Mouse (Mus musculus) spleen, embryonic (tissue): ENCODE data around the gene Cerk.
"Not testable (repeated sequence)": the region's sequence is repeated elsewhere in the genome, so short reads cannot be mapped to it uniquely, and the experiment has no call there.

Experiments used
- CTCF ChIA-PET: fragments of 350-600 bp; sonication (Branson Sonifier 250); formaldehyde crosslinking; loops from one replicate; lab custom pipeline; 2022; lab: Charles Lee

Cerk gene

DNA sequence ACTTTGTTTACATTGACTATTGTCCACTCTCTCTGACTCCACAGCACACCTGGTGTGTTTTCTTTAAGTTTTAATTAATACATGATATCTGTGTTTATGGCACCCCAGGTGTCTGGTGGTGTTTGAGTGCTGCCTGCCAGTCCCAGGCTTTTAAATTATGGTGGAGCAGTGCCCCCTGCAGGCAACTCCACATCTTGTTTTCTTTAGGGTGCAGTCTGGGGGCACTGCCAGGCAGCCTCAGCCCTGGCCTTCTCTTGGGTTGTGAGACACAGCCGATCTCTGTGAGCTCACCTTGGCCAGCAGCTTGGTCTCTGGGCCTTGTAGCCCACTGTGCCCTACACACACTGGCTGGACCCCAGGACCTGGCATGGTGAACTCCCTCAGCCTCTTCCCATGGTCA, 61.6 kb downstream of the Cerk start:
- CTCF ChIA-PET: no interaction called here

DNA sequence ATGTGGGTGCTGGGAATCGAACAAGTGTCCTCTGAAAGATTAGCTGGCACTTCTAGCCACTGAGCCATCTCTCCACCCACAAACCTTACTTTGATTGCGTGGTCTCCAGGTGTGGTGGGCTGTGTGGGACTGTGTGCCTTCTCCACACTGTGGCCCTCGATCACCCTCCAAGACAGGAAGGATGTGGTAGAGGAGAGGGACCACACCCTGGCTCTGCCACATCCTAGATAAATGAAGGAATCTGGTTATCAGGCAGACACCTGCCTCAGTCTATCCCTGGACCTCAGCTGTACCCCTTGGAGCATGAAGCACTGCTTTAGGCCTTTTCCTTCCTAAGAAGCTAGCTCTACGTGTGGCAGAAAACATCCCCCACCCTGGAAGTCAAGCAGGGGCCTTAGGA, 62.5 kb downstream of the Cerk start:
- CTCF ChIA-PET: interaction anchor here (1.4 kb wide), 1 partner anchor 9 kb away, joined by 3 read pairs; no protein-coding TSS in a partner anchor

DNA sequence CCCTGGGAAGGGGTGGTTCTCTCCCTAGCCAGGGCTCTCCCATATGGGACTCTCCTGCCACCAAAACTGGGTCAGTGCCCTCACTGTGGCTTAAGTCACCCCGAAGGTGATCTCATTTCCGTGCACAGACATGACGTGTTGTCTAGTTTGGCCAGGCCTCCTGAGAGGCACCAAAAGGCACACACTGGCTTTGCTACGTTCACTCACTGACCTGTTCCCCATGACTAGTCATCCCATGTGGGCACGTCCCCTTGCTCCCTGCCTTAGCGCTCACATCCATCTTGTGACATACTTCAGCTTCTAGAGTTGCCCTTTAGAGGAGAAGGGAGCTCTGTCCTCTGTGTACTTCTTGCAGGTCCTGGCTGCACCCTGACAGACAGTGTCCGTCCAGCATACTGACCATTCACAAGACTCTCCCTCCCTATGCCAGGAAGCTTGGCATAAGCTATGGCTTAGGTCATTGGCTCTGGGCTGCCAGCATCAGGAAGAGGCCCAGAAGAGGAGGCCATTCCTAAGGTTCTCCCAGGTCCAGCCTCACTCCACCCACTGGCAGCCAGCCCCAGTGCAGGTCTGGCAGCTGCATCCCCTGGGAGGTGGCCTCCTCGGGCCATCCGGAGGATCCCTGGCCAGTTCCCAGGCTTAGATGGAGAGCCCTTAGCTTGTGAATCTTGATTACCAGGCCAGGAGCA, 63.5 kb downstream of the Cerk start:
- CTCF ChIA-PET: interaction anchor here (0.5 to 1.4 kb wide), 2 partner anchors 8 to 55 kb away, joined by 3 to 12 read pairs; no protein-coding TSS in a partner anchor

DNA sequence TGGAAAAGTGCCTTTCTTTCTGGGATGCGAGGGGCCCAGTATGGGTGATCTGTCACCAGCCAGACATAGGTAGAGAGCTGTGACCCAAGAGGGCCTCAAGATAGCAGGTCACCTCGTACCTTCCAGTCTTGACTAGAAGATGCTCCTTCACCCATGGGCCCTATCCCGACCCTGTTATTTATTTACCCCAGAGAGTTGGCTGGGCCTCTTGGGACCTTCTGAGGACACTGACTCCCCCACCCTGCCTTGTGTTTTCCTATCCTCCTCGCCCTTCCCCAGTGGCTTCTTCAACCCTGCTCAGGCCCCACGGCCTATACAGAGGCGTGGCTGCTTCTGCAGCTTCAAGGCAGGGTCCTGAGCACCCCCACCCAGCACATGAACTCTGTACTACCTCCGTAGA, 66.8 kb downstream of the Cerk start:
- CTCF ChIA-PET: interaction anchor here (1.0 kb wide), 1 partner anchor 68 kb away, joined by 3 read pairs; no protein-coding TSS in a partner anchor

DNA sequence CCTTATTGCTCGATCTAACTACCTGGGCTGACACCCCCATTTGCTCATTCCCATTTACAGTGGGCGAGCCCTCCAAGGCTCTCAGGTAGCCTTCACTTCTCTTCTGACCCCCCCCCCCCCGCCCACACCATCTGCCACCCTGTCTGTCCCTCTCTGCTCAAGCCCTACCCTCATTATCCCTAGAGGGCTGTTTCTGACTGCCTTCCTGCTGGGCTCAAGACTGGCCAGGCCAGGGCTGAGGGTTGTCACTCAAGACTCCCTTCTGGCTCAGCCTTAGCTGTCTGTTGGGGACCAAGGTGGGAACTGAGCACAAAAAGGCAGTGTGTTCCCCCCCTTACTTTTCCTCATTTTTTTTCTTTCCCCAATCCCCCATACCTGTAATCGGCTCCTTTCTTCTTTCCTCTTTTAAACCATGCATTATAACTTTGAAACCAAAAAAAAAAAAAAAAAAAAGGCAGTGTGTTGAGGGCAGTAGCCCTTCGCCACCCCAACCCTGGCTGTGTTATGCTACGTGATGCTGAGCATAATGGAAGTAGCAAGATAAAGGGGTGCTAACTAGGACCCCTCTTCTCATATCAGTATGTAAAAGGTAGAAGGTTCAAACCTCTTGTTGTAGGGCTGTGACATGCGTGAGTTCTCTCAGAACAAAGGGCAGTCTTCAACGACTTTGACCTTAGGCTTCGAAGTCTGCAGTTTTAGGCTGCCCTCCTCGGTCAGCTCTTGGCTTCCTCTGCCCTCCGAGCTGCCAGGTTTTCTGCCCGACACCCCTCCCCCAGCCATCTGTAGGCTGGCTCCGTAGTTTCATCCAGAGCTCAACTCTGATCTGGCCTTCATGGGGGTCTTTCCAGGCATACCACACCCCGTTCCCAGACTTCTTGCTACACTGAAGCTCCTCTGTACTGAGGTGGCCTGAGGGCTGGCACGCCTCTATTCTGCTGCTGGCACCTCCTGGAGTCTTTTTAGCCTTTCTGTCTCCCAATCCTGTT, 68.5 kb downstream of the Cerk start:
- CTCF ChIA-PET: interaction anchor here (0.5 to 1.1 kb wide), 3 partner anchors 8 to 119 kb away, joined by 3 to 14 read pairs (median 3); no protein-coding TSS in a partner anchor

DNA sequence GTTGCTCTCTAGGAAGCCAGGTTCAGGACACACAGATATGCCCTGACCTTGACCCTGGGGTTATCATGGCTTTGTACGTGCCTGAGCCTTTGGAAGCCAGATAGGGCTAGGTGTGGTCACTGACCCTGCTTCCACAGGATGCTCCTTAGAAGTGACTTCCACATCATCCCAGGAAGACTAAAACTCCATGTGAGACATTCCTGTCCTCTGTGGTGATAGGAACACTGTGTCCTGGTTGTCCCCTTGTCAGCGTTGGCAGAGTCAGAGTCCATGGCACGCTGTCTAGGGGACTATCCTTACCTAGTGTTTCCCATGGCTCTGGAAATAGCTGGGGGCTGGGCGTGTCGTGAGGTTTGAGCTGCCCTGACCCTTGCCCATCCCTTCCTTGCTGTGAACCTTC, 69.5 kb downstream of the Cerk start:
- CTCF ChIA-PET: interaction anchor here (0.9 kb wide), 1 partner anchor 55 kb away, joined by 3 read pairs; no protein-coding TSS in a partner anchor

DNA sequence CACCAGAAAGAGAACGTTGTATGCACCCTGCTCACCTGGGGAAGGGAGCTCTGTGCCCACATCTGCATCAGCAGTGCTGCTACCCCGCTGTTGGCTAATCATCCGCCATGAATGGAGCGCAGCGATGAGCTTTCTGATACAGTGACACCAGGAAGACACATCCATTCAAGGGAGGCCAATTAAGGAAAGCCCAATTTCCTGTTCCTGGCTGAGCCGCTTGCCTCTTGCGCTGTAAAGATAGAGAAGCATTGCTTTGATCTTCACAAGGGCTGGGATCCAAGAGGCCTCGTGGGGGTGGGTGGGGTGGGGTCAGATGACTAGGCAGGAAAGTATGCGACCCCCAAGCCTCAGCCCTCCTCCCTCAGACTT, 72.6 kb downstream of the Cerk start:
- CTCF ChIA-PET: interaction anchor here (0.6 kb wide), 1 partner anchor 63 kb away, joined by 3 read pairs; no protein-coding TSS in a partner anchor

DNA sequence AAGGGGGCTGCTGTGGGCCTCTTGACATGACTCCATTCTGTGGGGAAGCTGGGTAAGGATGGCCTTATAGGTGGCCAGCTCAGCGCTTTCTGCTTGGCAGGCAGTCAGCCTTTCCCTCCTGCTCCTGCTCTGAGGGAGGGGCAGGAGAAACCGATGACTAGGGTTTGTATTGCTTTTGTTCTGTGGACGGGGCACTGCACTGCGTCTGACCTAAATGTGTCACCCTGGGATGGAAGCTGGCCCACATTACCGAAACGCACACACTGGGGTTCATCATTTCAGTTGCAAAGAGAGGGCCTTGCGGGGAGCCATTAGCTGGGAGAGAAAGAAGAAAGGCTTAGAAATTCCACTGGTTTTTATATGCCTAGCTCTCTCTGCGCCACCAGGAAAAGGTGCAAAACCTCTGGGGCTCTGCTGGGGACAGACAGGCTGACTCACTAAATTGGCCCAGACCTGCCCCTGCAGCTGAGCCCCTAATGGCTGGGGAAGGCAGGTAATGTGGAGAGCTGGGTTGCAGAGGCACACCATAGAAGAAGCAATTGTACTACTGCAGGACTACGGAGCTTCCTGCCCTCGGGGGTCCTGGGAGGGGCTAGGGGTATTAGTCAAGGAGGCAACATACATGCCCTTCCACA, 73.1 kb downstream of the Cerk start:
- CTCF ChIA-PET: no interaction called here

DNA sequence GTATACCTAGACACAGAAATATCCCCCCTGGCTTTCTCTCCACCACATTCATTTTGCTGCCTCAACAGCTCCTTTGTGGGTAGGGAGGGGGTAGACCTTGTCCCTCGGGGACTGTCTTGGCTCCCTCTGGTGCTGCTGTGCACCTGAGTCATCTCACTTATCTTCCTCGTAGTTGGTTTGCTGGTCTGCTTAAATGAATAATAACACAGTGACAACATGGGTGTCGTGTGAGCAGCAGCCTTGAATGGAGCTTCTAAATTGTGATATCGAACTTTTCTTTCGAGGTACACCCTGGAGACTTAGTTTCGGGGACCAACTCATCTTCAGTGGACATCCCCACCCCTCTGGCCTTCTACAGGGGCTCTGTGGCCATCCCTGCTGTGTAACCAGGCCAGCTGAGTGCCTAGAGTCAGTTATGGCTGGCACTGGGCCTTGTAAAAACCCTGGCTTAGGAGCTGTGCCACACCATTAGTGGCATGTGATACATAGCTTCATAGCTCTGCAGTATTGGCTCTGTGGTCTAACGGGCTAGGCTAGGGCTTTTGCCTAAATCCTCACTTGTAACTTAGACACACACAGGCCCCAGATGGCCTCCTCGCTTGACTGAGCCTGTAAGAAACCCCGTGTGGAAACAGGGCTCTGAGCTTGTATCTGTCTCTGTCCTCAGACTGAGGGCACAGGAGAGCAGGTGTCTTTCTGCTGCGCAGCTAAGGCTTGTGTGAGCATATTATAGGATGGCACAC, 75.4 kb downstream of the Cerk start:
- CTCF ChIA-PET: no interaction called here

DNA sequence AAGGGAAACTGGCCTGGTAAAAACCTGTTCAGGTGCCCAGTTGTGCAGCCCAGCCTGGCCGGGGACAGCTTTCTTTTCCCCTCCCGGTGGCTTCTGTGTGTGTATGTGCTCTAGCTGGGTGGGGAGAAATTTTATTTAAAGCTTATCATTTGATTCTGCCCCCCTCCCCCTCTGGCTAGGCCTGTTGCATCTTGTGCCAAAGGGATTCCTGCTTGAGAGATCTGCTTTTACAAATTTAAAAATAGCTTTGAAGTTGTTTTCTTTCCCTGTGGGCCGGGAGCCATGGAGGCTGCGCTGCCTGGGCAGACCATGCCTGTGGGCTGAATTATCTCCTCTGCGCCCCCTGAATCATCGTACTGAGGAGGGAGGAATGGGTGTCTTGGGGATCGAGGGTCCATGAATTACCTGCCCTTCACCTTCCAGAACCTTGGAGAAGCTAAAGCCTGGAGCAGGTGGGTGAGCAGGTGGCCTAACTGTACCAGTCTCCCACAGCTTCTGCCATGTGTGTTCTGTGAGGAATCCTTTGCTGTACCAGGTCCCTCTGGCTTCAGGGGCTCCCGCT, 76.2 kb downstream of the Cerk start:
- CTCF ChIA-PET: interaction anchor here (0.9 kb wide), 1 partner anchor 8 kb away, joined by 3 read pairs; no protein-coding TSS in a partner anchor

DNA sequence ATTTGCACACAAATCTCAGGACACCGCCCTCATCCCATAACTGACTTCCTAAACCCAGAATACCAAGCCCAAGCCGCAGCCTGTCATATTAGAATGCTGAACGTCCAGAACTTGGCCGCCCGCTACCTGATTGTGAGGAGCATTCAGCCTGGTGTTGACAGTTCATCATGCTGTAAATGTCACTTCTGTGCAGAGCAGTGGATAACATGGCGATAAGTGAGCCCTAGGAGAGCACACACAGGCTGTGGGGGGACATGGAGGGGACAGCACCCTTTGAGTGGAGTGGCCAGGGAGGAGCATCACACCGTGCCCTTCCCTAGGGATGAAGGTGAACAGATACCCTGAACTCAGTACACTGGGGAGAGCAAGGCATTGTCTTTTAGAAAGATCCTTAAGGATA, 76.7 kb downstream of the Cerk start:
- CTCF ChIA-PET: interaction anchor here (0.9 kb wide), 1 partner anchor 9 kb away, joined by 3 read pairs; no protein-coding TSS in a partner anchor

DNA sequence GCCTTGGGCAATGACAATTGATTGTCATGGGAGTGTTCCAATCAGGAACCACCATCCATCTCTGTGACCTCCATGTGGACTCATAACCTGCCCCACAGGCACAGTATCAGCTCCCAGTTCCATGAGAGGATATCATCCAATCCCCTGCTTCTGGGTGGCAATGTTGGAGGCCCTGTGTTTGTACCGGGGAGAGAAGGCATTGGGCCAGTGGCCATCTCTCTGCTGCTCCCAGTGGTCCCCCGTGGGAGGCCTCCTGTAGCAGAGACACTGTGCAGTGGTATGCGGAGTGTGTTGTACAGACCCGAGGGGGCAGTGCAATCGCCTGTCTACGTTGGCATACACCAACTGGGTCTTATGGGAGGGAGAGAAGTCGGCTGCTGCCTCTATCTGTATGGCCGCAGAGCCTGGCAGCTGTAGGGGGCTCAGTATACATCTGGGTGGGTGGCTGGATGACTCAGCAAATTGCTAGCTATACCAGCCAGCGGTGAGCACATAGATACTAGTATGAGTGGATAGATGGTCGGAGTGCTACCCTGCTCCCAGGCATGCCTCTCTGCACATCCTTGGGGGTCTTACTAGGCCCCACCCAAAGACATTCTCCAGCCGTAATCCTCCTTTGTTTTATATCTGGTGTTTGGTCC, 78.0 kb downstream of the Cerk start:
- CTCF ChIA-PET: interaction anchor here (0.6 kb wide), 1 partner anchor 14 kb away, joined by 3 read pairs; no protein-coding TSS in a partner anchor

DNA sequence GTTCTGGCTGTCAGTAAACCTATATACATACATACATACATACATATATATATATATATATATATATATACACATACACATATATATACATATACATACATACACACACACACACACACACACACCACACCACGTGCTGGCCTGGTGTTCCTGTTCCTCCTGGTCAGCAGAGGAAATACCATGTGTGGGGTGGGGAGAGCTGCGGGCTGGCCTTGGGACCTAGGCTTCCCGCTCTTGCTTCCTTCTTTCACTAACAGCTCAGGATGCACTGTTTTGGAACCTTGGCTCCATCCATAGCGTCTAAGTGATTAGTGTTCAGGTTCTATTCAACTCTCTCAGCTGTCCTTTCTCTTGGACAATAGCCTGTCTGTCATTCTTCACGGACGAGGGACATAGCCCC, 80.2 kb downstream of the Cerk start:
- CTCF ChIA-PET: interaction anchor here (0.9 kb wide), 1 partner anchor 37 kb away, joined by 3 read pairs; no protein-coding TSS in a partner anchor

DNA sequence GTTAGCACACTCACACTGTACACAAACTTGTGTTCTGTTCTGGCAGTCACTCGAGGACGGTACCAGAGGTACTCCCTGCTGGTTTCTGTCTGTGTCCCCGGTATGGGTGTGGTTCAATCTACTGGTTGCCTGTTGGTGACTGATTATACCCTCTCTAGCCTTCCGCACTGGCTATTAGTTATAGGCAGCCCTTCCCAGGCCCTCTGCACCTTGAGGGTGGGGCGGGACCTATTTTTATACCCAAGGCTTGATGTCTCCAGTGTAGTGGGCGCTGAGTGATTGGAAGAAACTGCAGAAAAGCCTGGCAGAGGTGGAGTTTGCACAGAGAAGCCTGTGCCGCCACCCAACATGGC, 80.6 kb downstream of the Cerk start:
- CTCF ChIA-PET: no interaction called here

DNA sequence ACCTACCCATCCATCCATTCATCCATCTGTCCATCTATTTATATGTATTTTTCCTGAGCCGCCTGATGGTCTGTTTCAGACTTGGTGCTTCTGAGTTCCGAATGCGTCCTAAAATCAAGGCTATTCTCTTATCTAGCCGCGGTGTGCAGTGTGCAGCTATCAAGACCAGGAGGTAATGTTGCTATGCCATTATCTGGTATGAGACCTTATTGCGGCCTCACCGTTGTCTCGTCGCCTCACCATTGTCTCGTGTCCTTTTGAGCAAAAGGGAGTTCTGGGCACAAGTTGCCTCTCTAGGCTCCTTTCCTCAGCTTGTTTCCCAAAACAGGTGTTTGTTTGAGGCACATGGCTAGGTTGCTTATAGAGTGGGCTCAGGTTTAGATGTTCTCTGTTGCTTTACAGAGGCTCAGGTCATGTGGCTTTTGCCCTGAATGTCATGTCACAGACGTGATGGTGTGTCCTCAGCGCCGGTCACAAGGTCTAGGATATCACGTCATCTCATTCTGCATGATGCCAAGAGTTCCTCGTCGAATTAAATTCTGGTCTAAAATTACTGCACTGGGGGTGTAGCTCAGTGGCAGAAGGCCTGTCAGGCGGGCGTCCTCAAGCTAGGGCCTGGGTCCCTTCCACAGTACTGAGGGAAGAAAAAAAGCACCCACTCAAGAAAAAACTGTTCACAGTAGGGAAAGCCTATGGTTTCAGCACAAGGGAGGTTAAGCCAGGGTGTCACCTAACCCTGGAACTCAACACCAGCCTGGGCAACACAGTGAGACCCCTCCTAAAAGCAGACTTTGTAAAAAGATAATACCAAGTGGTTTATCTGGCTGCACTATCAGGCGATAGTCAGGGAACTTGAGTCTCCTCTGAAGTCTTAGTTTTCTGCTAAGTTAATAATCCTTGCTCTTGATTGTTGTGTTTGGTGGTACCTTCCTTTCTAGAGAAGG, 81.3 kb downstream of the Cerk start:
- CTCF ChIA-PET: no interaction called here

DNA sequence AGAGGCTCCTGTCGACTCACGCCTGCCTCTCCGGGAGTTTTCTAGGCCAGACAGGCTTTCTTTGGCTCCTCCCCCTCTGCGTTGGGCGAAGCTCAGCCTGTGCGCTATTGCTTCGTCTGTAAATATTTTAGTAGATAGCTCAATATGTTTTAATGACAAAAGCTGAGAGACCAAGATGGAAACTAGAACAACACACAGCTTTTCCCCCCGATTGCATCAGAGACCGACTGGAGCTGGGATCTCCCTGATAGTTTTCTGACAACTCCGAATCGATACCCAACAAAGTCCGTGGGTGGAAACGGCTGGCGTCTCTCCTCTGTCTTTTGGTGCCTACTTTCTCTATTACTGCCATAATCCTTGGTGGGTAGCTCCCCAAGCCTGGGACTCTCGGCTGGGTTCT, 83.6 kb downstream of the Cerk start:
- CTCF ChIA-PET: interaction anchor here (0.7 kb wide), 1 partner anchor 17 kb away, joined by 4 read pairs; no protein-coding TSS in a partner anchor

DNA sequence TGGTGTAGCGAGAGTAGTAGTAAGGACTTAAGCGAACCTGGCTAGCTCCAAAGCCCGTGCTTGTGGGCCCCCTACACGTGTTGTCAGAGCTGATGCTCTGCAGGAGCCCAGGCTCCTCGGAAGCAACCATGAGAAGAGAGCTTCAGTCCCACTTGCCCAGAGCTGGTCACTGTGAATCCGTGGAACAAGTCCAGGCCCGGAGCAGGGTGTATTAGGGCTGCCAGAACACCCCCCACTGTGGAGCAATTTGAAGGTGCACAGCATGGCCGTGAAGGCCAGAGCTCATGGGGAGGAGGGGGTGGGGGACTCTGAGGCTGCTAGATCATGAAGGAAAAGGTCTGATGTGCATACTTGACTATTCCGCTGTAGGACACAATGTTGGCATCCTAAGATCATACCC, 84.4 kb downstream of the Cerk start:
- CTCF ChIA-PET: interaction anchor here (0.7 kb wide), 1 partner anchor 17 kb away, joined by 4 read pairs; no protein-coding TSS in a partner anchor

DNA sequence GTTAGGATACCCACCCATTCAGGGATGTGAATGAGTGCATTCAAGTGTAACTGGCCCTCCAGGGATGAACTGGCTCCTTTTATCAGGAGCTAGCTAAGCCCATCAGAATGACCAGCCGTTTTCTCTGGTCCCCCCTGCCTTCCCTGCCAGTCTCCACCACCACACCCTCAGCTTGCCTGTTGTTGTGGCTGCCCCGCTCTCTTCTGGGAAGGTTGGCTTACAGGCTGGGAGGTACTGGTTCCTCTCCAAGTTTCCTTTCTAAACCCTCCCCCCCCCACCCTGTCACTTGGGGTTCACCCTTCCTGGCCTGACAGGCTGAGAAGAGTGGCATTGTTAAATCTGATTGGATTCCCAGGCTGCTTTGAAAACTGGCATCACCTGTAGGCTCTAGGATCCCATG, 88.1 kb downstream of the Cerk start:
- CTCF ChIA-PET: no interaction called here

DNA sequence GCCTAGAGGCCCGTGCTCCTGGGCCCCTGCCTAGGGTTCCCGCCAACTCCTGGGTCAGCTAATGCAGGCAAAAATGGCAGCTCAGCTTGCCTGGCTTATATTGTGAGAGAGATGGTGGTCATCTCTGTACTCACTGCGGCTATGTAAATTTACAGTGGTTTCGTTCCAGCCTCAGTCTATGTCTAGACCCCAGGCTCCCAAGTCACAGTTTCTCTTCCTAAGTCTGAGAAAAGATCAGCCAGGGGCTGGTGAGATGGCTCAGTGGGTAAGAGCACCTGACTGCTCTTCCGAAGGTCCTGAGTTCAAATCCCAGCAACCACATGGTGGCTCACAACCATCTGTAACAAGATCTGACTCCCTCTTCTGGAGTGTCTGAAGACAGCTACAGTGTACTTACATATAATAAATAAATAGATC, 89.3 kb downstream of the Cerk start:
- CTCF ChIA-PET: not testable (repeated sequence)
